Mouse (Mus musculus): ENCODE measurements around the gene Rnf44. TPM values are rescaled to one million over a fixed set of nuclear protein-coding genes. Genes with fewer than 3 reads are reported as not detected.

Rnf44 gene
- 117 and 169 TPM in 2 replicates for polyA plus RNA-seq (2012; rRNA removed; ENCODE audit: low replicate concordance)

DNA sequence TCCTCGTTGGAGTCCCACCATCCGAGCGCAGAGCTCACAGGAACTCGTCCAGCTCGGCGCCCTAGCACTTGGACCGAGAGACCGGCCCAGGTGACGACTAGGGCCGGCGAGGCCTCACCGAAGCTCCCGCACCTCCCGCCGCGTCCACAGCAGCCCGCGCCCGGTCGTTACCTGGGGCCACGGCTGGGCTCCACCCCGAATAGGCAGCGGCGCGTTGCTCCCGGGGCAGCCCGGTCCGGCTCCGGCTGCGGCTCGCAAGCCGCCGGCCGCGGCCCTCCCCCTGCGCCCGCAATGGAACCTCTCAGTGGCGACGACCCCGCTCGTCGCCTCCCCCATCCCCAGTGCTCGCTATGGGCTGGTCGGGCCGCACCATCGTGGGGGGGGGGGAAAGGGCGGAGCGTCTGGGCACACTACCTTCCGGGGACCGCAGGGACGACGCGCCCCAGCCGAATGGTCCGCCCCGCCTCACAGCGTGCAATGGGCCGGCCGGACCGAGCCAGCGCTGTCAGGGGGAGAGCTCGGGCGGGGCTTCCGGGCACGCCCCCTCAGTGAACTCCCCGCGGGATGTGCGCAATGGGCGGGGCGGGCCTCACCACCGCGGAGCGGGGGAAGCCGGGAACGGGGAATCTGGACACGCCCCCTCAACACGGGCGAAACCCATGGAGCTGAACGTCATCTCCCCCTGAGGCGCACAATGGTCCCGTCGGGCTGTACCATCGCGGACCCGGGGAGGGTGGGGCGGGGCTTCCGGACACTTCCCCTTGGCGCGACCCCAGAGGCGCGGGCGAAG lies at the start of gene Rnf44:
Gene Rnf44 (minus strand): TSS at position 350 of the 790 bp plus-strand sequence.

DNA sequence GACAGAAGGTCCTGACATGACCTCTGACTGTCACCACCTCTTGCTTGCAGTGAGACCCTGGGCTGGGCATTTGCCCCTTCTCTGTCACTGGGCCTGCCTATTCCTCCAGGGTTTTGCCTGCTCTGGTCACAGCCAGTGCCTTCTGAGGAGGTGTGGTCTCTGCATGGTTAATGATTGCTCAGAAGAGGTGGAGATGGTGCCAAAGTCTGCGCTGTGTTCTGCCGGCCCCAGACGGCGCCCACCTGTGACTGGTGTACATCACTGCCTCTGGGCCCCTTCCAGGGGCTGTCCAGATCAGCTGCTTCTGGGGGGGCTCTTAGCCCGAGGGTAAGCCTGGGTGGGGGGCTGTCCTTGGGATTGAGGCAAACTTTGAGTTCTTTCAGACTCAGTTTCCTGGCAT lies 7.5 kb upstream of the Rnf44 start, which contains the start of gene Cdhr2:
Gene Cdhr2 (plus strand): TSS at position 219 of the 400 bp plus-strand sequence.

Other genes with a start within 250 kb of the Rnf44 start
- 34.1 and 44.3 TPM in 2 replicates for gene Thoc3, start 225.1 kb downstream of the Rnf44 start, polyA plus RNA-seq (2012; rRNA removed; ENCODE audit: low replicate concordance)
- 6.7 and 13.6 TPM in 2 replicates for gene Simc1, start 190.1 kb downstream of the Rnf44 start, polyA plus RNA-seq (2012; rRNA removed; ENCODE audit: low replicate concordance)
- gene 4833439L19Rik, start 128.5 kb downstream of the Rnf44 start, polyA plus RNA-seq (2012; rRNA removed; ENCODE audit: low replicate concordance), result 118 and 142 TPM in 2 replicates
- 23.0 and 32.7 TPM in 2 replicates for gene Arl10, start 118.9 kb downstream of the Rnf44 start, polyA plus RNA-seq (2012; rRNA removed; ENCODE audit: low replicate concordance)
- gene Nop16, start 103.8 kb downstream of the Rnf44 start, polyA plus RNA-seq (2012; rRNA removed; ENCODE audit: low replicate concordance), result 10.1 and 18.2 TPM in 2 replicates
- 131 and 268 TPM in 2 replicates for gene Higd2a, start 103.7 kb downstream of the Rnf44 start, polyA plus RNA-seq (2012; rRNA removed; ENCODE audit: low replicate concordance)
- 40.9 and 68.4 TPM in 2 replicates for gene Cltb, start 82.6 kb downstream of the Rnf44 start, polyA plus RNA-seq (2012; rRNA removed; ENCODE audit: low replicate concordance)
- 27.0 and 43.0 TPM in 2 replicates for gene Faf2, start 72.1 kb downstream of the Rnf44 start, polyA plus RNA-seq (2012; rRNA removed; ENCODE audit: low replicate concordance)
- gene Cdhr2, start 7.6 kb upstream of the Rnf44 start, polyA plus RNA-seq (2012; rRNA removed; ENCODE audit: low replicate concordance), result 0.05 and 0.10 TPM in 2 replicates
- gene Gprin1, start 56.0 kb upstream of the Rnf44 start, polyA plus RNA-seq (2012; rRNA removed; ENCODE audit: low replicate concordance), result 0.30 and 0.35 TPM in 2 replicates
- 0.23 TPM in 1 of 2 replicates, not detected in the other for gene Sncb, start 72.7 kb upstream of the Rnf44 start, polyA plus RNA-seq (2012; rRNA removed; ENCODE audit: low replicate concordance)
- not detected in 2 replicates for gene Eif4e1b, start 90.1 kb upstream of the Rnf44 start, polyA plus RNA-seq (2012; rRNA removed; ENCODE audit: low replicate concordance)
- 31.1 and 92.2 TPM in 2 replicates for gene Tspan17, start 95.5 kb upstream of the Rnf44 start, polyA plus RNA-seq (2012; rRNA removed; ENCODE audit: low replicate concordance)